Mouse (Mus musculus) neural tube, embryonic 14.5 days (tissue): ENCODE measurements around the gene Wipi2. TPM values are rescaled to one million over a fixed set of nuclear protein-coding genes. Genes with fewer than 3 reads are reported as not detected.

Source experiments
- ATAC-seq: fragments of 200-750 bp; cut with Nextera tagmentation; 2 replicates; pipeline ENCODE4 v1.8.0; 2017; ENCODE audit warnings: low read depth, mild to moderate bottlenecking, moderate TSS enrichment, moderate library complexity
- H3K27ac ChIP-seq: fragments of 300-500 bp; sonication (generic); 2 replicates; pipeline ENCODE4 v1.5.1; 2014; ENCODE audit warnings: low read depth, mild to moderate bottlenecking, control low read depth, low read length, moderate library complexity, mixed read lengths
- H3K27me3 ChIP-seq: fragments of 300-500 bp; sonication (generic); 2 replicates; pipeline ENCODE4 v1.6.1; 2014; ENCODE audit warnings: low read length; ENCODE audit not compliant: control insufficient read depth, insufficient read depth
- H3K36me3 ChIP-seq: fragments of 300-500 bp; sonication (generic); 2 replicates; pipeline ENCODE4 v1.6.1; 2014; ENCODE audit warnings: low read length, mixed read lengths; ENCODE audit not compliant: control insufficient read depth, insufficient read depth
- H3K4me1 ChIP-seq: fragments of 300-500 bp; sonication (generic); 2 replicates; pipeline ENCODE4 v1.6.1; 2014; ENCODE audit warnings: low read length; ENCODE audit not compliant: control insufficient read depth, insufficient read depth
- H3K4me2 ChIP-seq: fragments of 300-500 bp; sonication (generic); 2 replicates; pipeline ENCODE4 v1.6.1; 2014; ENCODE audit warnings: mild to moderate bottlenecking, low read depth, low read length, control low read depth
- H3K4me3 ChIP-seq: fragments of 300-500 bp; sonication (generic); 2 replicates; pipeline ENCODE4 v1.5.1; 2014; ENCODE audit warnings: low read depth, low read length, control low read depth, mixed read lengths
- H3K9ac ChIP-seq: fragments of 300-500 bp; sonication (generic); replicated peaks from 2 replicates; pipeline ENCODE4 v1.6.1; 2014; ENCODE audit warnings: low read depth, mild to moderate bottlenecking, control low read depth, low read length, mixed read lengths
- H3K9me3 ChIP-seq: fragments of 300-500 bp; sonication (generic); 2 replicates; pipeline ENCODE4 v1.6.1; 2016; ENCODE audit warnings: low read length; ENCODE audit not compliant: control insufficient read depth
- WGBS: fragments of 180-500 bp; shearing (Covaris S2); extraction: QIAGEN DNeasy Blood & Tissue Kit; methylation state at CpG from one replicate; pipeline ENCODE4 v1.1.7; 2014; 5-methylcytosine and 5-hydroxymethylcytosine counted together
- polyA plus RNA-seq: library from polyadenylated mRNA; unstranded; fragments of >200 nt; fragmentation: Nextera tagmentation; extraction: Ambion mirVana; gene quantifications from 2 replicates; pipeline ENCODE4 v1.2.1, GENCODE M21; 2014

Gene Wipi2
- polyA plus RNA-seq, 1 experiment from 2014 or later = 40.4 TPM

DNA sequence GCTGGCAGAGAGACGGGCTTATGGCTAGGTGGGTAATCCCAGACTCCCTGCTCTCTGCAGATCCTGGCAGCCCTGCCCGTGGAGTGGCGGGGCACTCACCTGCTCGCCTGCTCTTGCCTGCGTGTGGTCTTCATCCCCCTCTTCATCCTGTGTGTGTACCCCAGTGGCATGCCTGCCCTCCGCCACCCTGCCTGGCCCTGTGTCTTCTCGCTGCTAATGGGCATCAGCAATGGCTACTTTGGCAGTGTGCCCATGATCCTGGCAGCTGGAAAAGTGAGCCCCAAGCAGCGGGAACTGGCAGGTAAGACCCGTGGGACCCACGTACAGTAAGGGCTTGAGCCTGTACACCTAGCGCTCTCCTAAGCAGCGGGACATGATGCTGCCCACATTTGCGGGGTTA, 92.4 kb downstream of the Wipi2 start:
- WGBS = 85% methylated on average over 11 of the region's 13 CpGs
- Histone ChIP-seq H3K27ac (no peak overlapping the region), H3K9ac (no peak overlapping the region), H3K4me3 (no peak overlapping the region), H3K4me1 (no peaks in the 10 kb centered on the region), H3K4me2 (no peak overlapping the region), H3K36me3 (peaks cover 18% of the 10 kb centered on the region), H3K9me3 (no peaks in the 10 kb centered on the region), H3K27me3 (no peaks in the 10 kb centered on the region)
- no peak for ATAC-seq

Other genes starting within 250 kb of the Wipi2 start
- gene Foxk1, start 226.2 kb upstream of the Wipi2 start, polyA plus RNA-seq = 4.3 and 6.2 TPM in 2 replicates
- gene Ap5z1, start 163.8 kb upstream of the Wipi2 start, polyA plus RNA-seq = 11.9 and 15.0 TPM in 2 replicates
- 0.24 and 0.66 TPM in 2 replicates for gene Papolb, start 97.6 kb upstream of the Wipi2 start, polyA plus RNA-seq
- gene Radil, start 76.6 kb upstream of the Wipi2 start, polyA plus RNA-seq = 14.2 and 20.1 TPM in 2 replicates
- 59.7 and 59.9 TPM in 2 replicates for gene Mmd2, start 18.9 kb upstream of the Wipi2 start, polyA plus RNA-seq
- gene Slc29a4, start 64.8 kb downstream of the Wipi2 start, polyA plus RNA-seq = 71.4 and 81.0 TPM in 2 replicates
- gene Tnrc18, start 190.0 kb downstream of the Wipi2 start, polyA plus RNA-seq = 36.4 and 39.9 TPM in 2 replicates